8 mouse cellular contexts compared by ENCODE assay signal in the genomic region with DNA sequence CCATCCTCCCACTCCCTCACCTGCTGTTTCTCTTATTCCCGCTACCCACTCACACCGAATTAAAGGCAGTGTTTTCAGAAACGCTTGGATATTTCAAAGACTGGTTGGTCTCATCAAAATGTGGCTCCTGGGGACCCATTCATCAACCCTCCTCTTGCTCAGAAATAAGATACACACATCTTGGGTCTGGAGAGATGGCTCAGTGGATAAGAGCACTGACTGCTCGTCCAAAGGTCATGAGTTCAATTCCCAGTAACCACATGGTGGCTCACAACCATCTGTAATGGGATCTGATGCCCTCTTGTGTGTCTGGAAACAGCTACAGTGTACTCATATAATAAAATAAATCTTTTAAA. TPM values are rescaled to one million over a fixed set of nuclear protein-coding genes. Genes with fewer than 3 reads are reported as not detected.
A peak's percentile ranks its signal among the peaks of the same experiment; 100 is the strongest.
DNase-seq lines count a peak whose midpoint lies in the region; ATAC-seq and TF ChIP-seq lines count a peak whose summit lies in the region.

No protein-coding gene starts in this region.

- H3K36me3 ChIP-seq in kidney, adult 2 months (ENCODE audit: control insufficient read depth, insufficient read depth, low read length), result no peaks in the 10 kb centered on the region
- H3K36me3 ChIP-seq in hindbrain, embryonic 13.5 days, result peaks cover 6% of the 10 kb centered on the region; the same call in 1 of the 2 replicates
- no peaks in the 10 kb centered on the region for H3K36me3 ChIP-seq in midbrain, embryonic 12.5 days

- no peak for DNase-seq in kidney, adult 2 months
- no peak for DNase-seq in kidney, postnatal 25 days
- DNase-seq in right cerebral cortex, postnatal 36 days (ENCODE audit: low spot score in 2 of 2), result no peak
- DNase-seq in retina, embryonic 14.5 days (ENCODE audit: low spot score), result no peak
- DNase-seq in adrenal gland, postnatal 36 days, result no peak

- no peaks in the 10 kb centered on the region for H3K4me1 ChIP-seq in kidney, adult 2 months (ENCODE audit: control insufficient read depth, insufficient read depth, low read length)
- peaks cover 2% of the 10 kb centered on the region; the same call in 1 of the 2 replicates for H3K4me1 ChIP-seq in cortical plate, adult 2 months (ENCODE audit: control insufficient read depth, insufficient read depth, low read length)
- peaks cover 7% of the 10 kb centered on the region for H3K4me1 ChIP-seq in hindbrain, embryonic 13.5 days (replicated peaks)
- H3K4me1 ChIP-seq in midbrain, embryonic 12.5 days, result peaks cover 10% of the 10 kb centered on the region

- TF ChIP-seq CTCF in kidney, adult 2 months (conservative IDR thresholded peaks at IDR 0.05; ENCODE audit: insufficient read depth, insufficient read length, low read depth, low read length), result no peak
- TF ChIP-seq CTCF in cortical plate, adult 2 months (IDR thresholded peaks at IDR 0.05; ENCODE audit: extremely low read depth, insufficient read depth, low read length), result no peak

- H3K27me3 ChIP-seq in kidney, adult 2 months (replicated peaks; ENCODE audit: control insufficient read depth, insufficient read depth, low read length), result no peaks in the 10 kb centered on the region
- H3K27me3 ChIP-seq in hindbrain, embryonic 13.5 days, result 0 out of 2 replicates have a peak, but pooled peaks cover 5% of the 10 kb centered on the region
- H3K27me3 ChIP-seq in midbrain, embryonic 12.5 days, result peaks cover 4% of the 10 kb centered on the region; the same call in 1 of the 2 replicates

- peak overlapping the region; percentile 98 for H3K4me2 ChIP-seq in hindbrain, embryonic 13.5 days
- peak overlapping the region; percentile 97 for H3K4me2 ChIP-seq in midbrain, embryonic 12.5 days (replicated peaks)

- H3K27ac ChIP-seq in kidney, adult 2 months (ENCODE audit: insufficient read depth, low read depth, low read length), result no peak overlapping the region
- no peak overlapping the region for H3K27ac ChIP-seq in cortical plate, adult 2 months (ENCODE audit: insufficient read depth, low read length)
- no peak overlapping the region for H3K27ac ChIP-seq in hindbrain, embryonic 13.5 days
- no peak overlapping the region for H3K27ac ChIP-seq in midbrain, embryonic 12.5 days (replicated peaks)

- TF ChIP-seq POLR2A in kidney, adult 2 months (IDR thresholded peaks at IDR 0.05; ENCODE audit: low read depth, low read length), result no peak
- TF ChIP-seq POLR2A in cortical plate, adult 2 months (IDR thresholded peaks at IDR 0.05; ENCODE audit: extremely low read depth, insufficient read depth, low read length), result no peak

- WGBS in kidney, adult 2 months, result 2% methylated on average over 4 of the region's 4 CpGs
- under 1% methylated on average over 4 of the region's 4 CpGs for WGBS in hindbrain, embryonic 13.5 days
- WGBS in midbrain, embryonic 12.5 days, result under 1% methylated on average over 4 of the region's 4 CpGs

- no peaks in the 10 kb centered on the region for H3K9me3 ChIP-seq in hindbrain, embryonic 13.5 days
- H3K9me3 ChIP-seq in midbrain, embryonic 12.5 days, result no peaks in the 10 kb centered on the region

- ATAC-seq in hindbrain, embryonic 13.5 days (ENCODE audit: low FRiP score), result 0 out of 2 replicates have a peak, but pooled peaks have one; percentile 3
- peak; percentile 21; the same call in 1 of the 2 replicates for ATAC-seq in midbrain, embryonic 12.5 days (ENCODE audit: low FRiP score, low read depth)

- H3K9ac ChIP-seq in hindbrain, embryonic 13.5 days, result peak overlapping the region; percentile 83
- no peak overlapping the region for H3K9ac ChIP-seq in midbrain, embryonic 12.5 days (replicated peaks)

- peak overlapping the region; percentile 64 for H3K4me3 ChIP-seq in kidney, adult 2 months (ENCODE audit: insufficient read depth, low read depth, low read length)
- peak overlapping the region; percentile 47 for H3K4me3 ChIP-seq in cortical plate, adult 2 months (ENCODE audit: insufficient read depth, low read length)
- peak overlapping the region; percentile 70 for H3K4me3 ChIP-seq in hindbrain, embryonic 13.5 days
- H3K4me3 ChIP-seq in midbrain, embryonic 12.5 days, result peak overlapping the region; percentile 76

RNA-seq across cellular contexts. Expression of a gene that starts 0.3 kb away (rescaled TPM):
- polyA plus RNA-seq in kidney, adult 2 months (2012; rRNA removed), result 11.2 and 14.2 TPM in 2 replicates
- polyA plus RNA-seq in cortical plate, adult 2 months (2012; rRNA removed), result 10.3 and 10.4 TPM in 2 replicates
- polyA plus RNA-seq in hindbrain, embryonic 13.5 days (2015; fragmentation: Nextera tagmentation; extraction: Ambion mirVana), result 10.6 and 10.9 TPM in 2 replicates
- 14.4 and 15.0 TPM in 2 replicates for polyA plus RNA-seq in midbrain, embryonic 12.5 days (2016; fragmentation: Nextera tagmentation; extraction: Ambion mirVana)
- total RNA-seq in adrenal gland, postnatal 36 days (2021), result 1 to 10 TPM; 5.1 to 9.3 TPM
